Mouse (Mus musculus) hindbrain, embryonic 16.5 days (tissue): Measurements from ENCODE around the gene Casp8ap2. TPM values are rescaled to one million over a fixed set of nuclear protein-coding genes. Genes with fewer than 3 reads are reported as not detected.

ENCODE experiments used
- ATAC-seq: fragments of 200-750 bp; cut with Nextera tagmentation; 2 replicates; pipeline ENCODE4 v1.8.0; 2017; ENCODE audit warnings: moderate TSS enrichment, moderate library complexity
- H3K27ac ChIP-seq: fragments of 300-500 bp; sonication (generic); 2 replicates; pipeline ENCODE4 v1.5.1; 2014; ENCODE audit warnings: low read depth, mild to moderate bottlenecking, control low read depth, low read length, moderate library complexity
- H3K27me3 ChIP-seq: fragments of 300-500 bp; sonication (generic); replicated peaks from 2 replicates; pipeline ENCODE4 v1.6.1; 2014; ENCODE audit warnings: low read length; ENCODE audit not compliant: control insufficient read depth, insufficient read depth
- H3K36me3 ChIP-seq: fragments of 300-500 bp; sonication (generic); 2 replicates; pipeline ENCODE4 v1.6.1; 2014; ENCODE audit warnings: mild to moderate bottlenecking, low read length, moderate library complexity, mixed read lengths; ENCODE audit not compliant: control insufficient read depth, insufficient read depth
- H3K4me1 ChIP-seq: fragments of 300-500 bp; sonication (generic); 2 replicates; pipeline ENCODE4 v1.6.1; 2014; ENCODE audit warnings: low read depth, low read length; ENCODE audit not compliant: control insufficient read depth, insufficient read depth
- H3K4me2 ChIP-seq: fragments of 300-500 bp; sonication (generic); 2 replicates; pipeline ENCODE4 v1.6.1; 2014; ENCODE audit warnings: mild to moderate bottlenecking, low read length, control low read depth, moderate library complexity
- H3K4me3 ChIP-seq: fragments of 300-500 bp; sonication (generic); 2 replicates; pipeline ENCODE4 v1.5.1; 2014; ENCODE audit warnings: mild to moderate bottlenecking, low read length, control low read depth, moderate library complexity
- H3K9ac ChIP-seq: fragments of 300-500 bp; sonication (generic); 2 replicates; pipeline ENCODE4 v1.6.1; 2014; ENCODE audit warnings: low read depth, mild to moderate bottlenecking, control low read depth, low read length, moderate library complexity
- H3K9me3 ChIP-seq: fragments of 300-500 bp; sonication (generic); 2 replicates; pipeline ENCODE4 v1.6.1; 2014; ENCODE audit warnings: mild to moderate bottlenecking, low read length, moderate library complexity; ENCODE audit not compliant: control insufficient read depth
- WGBS: fragments of 180-500 bp; shearing (Covaris S2); extraction: QIAGEN DNeasy Blood & Tissue Kit; methylation state at CpG from one replicate; pipeline ENCODE4 v1.1.7; 2014; 5-methylcytosine and 5-hydroxymethylcytosine counted together
- polyA plus RNA-seq: library from polyadenylated mRNA; unstranded; fragments of >200 nt; fragmentation: Nextera tagmentation; extraction: Ambion mirVana; gene quantifications from 2 replicates; pipeline ENCODE4 v1.2.1, GENCODE M21; 2015

Casp8ap2 gene
- polyA plus RNA-seq, 1 experiment from 2014 or later = 33.0 TPM

DNA sequence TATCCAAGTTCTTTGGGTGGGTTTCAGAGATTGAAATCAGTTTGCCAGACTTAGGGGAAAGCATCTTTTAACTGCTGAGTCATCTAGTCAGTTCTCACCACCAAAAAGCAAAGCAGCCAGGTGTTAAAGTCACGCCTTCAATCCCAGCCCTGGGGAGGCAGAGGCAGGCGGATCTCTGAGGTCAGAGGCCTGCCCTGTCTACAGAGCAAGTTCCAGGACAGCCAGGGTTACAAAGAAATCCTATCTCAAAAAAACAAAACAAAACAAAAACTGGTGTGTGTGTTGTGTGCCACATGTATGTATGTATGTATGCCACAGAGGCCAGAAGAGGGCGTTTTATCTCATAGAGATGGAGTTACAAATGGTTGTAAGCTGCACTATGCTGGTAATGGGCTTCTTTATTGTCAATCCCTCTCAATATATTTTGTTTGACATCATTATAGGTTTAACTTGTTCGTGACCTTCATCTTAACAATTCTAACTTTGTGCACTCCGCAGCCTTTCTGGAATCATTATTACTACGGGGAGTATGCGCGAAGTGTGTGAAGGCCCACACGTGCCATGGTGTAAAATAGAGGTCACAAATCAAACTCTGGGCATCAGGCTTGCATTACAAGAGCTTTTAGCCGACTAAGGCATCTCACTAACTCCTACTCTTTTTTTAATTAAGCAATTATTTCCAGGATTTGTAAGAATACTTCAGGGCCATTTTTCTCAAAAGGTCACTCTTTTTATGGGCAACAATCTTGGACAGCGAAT, 41.1 kb downstream of the Casp8ap2 start:
- Histone ChIP-seq H3K4me1 (peaks cover 11% of the 10 kb centered on the region), H3K27me3 (no peaks in the 10 kb centered on the region), H3K36me3 (peaks cover 3% of the 10 kb centered on the region; the same call in 1 of the 2 replicates), H3K9ac (peak overlapping the region; percentile 61), H3K27ac (peak overlapping the region; percentile 70), H3K9me3 (no peaks in the 10 kb centered on the region), H3K4me3 (peak overlapping the region; percentile 68), H3K4me2 (peak overlapping the region; percentile 59)
- ATAC-seq = peak; percentile 57
- 57% methylated on average over 11 of the region's 11 CpGs for WGBS

DNA sequence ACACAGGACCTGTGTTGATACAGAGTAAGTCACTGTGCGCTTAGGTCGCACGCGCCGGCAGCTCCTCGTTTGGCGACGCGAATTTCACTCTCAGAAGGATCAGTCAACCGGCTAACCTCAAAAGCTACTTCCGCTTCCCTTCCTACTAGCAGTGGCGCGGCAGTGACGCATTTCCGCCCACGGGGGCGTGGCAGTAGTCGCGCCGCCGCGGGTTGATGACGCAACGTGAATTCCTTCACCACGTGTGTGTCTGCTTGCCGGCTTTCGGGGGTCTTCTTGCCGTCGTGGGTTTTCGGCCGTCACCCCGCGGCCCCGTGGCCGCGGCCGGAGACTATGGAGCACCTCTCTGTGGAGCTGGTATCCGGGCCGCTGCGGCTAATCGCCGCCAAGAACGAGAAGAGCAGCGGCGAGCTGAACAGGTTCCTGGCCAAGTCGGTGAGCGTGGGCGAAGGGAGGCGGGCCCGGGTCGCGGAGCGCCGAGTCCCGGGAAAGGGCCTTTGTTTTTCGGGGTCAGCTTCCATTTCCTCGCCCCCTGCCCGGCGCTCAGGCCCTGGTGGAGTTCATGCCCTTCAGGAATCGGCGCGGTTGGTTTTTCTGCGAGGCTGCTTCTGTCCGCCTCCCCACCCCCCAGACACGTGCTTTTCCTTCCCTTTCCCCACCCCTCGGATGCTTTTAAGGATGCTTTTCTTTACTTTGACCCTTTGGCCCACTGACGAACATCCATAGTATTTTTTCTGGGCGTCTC, 41.8 kb downstream of the Casp8ap2 start, which contains the start of gene Mdn1:
Gene Mdn1 (plus strand): TSS at position 202 of the 745 bp plus-strand sequence.
- ATAC-seq = peak; percentile 94
- H3K4me2 ChIP-seq = peak within 1 kb of the TSS; percentile 59
- peak within 1 kb of the TSS; percentile 66 for H3K9ac ChIP-seq
- under 1% methylated on average over 68 of the region's 68 CpGs for WGBS
- H3K36me3 ChIP-seq = peaks cover 3% of the 10 kb centered on the region; the same call in 1 of the 2 replicates
- no peaks in the 10 kb centered on the region for H3K27me3 ChIP-seq
- peak within 1 kb of the TSS; percentile 70 for H3K27ac ChIP-seq
- peaks cover 11% of the 10 kb centered on the region for H3K4me1 ChIP-seq
- peak within 1 kb of the TSS; percentile 68 for H3K4me3 ChIP-seq
- no peaks in the 10 kb centered on the region for H3K9me3 ChIP-seq

DNA sequence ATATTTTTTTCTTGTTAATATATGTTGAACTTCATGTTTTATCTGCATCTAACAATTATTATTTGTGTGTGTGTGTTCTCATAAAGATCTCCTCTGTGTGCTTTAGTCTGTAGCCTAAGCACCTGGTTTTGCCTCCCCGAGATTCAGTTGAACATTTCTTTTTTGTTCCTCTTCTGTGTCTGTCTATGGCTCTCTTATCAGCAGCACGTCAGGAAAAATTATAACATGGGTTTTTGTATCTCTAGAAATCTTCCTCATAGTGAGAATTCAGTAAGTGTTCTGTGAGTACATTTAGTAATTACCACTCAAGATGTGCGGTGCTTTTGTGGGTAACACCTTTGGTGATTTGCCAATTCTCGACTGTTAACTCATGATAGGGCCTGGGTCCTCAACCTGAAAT, 50.6 kb downstream of the Casp8ap2 start:
- no peaks in the 10 kb centered on the region for H3K4me1 ChIP-seq
- no peak overlapping the region for H3K9ac ChIP-seq
- no peak overlapping the region for H3K4me2 ChIP-seq
- H3K27ac ChIP-seq = no peak overlapping the region
- WGBS = 87% methylated on average over 4 of the region's 4 CpGs
- no peak overlapping the region for H3K4me3 ChIP-seq
- no peaks in the 10 kb centered on the region for H3K9me3 ChIP-seq
- no peak for ATAC-seq
- no peaks in the 10 kb centered on the region for H3K27me3 ChIP-seq
- peaks cover 37% of the 10 kb centered on the region for H3K36me3 ChIP-seq

DNA sequence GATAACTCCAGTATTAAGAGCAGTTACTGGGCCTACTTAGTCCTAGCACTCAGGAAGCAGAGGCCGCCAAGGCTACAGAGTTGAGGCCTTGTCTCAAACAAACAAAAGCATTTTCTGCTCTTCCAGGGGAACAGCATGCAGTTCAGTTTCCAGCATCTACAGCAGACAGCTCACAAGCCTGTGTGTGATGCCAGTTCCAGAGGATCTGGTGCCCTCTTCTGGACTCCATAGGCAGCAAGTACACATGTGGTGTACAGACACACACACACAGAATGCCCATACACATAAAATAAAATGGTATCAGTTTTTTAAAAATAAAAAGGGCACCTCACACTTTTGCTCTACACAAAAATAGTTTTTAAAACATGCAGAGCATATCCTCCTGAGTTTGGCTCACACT, 53.0 kb downstream of the Casp8ap2 start:
- Histone ChIP-seq H3K36me3 (peaks cover 49% of the 10 kb centered on the region), H3K9me3 (no peaks in the 10 kb centered on the region), H3K27me3 (no peaks in the 10 kb centered on the region), H3K27ac (no peak overlapping the region), H3K4me2 (no peak overlapping the region), H3K4me3 (no peak overlapping the region), H3K4me1 (no peaks in the 10 kb centered on the region), H3K9ac (no peak overlapping the region)
- WGBS = 77% methylated on average over 1 of the region's 1 CpGs
- ATAC-seq = no peak

DNA sequence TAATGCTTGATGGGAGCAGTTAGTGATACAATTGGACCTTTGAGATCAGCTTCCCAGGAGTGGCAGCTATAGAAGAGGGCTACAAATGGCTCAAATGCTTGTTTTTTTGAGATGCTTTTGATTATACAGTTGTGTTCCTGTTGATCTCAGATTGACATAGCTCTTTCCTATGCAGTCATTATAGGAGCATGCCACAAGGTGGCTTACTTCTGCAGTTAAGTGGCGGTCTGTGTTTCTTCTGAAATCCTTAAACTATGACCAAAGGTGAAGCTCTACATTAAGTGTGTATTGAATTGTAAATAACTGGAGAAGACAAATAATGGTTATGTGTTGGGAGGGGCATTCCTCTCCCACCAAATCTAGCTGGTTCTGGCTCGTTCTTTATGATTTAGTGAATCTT, 54.6 kb downstream of the Casp8ap2 start:
- H3K4me1 ChIP-seq = no peaks in the 10 kb centered on the region
- H3K4me2 ChIP-seq = no peak overlapping the region
- H3K9ac ChIP-seq = no peak overlapping the region
- ATAC-seq = no peak
- no peaks in the 10 kb centered on the region for H3K27me3 ChIP-seq
- peaks cover 44% of the 10 kb centered on the region for H3K36me3 ChIP-seq
- no peak overlapping the region for H3K4me3 ChIP-seq
- no peak overlapping the region for H3K27ac ChIP-seq
- no peaks in the 10 kb centered on the region for H3K9me3 ChIP-seq
- WGBS = 86% methylated on average over 2 of the region's 2 CpGs

DNA sequence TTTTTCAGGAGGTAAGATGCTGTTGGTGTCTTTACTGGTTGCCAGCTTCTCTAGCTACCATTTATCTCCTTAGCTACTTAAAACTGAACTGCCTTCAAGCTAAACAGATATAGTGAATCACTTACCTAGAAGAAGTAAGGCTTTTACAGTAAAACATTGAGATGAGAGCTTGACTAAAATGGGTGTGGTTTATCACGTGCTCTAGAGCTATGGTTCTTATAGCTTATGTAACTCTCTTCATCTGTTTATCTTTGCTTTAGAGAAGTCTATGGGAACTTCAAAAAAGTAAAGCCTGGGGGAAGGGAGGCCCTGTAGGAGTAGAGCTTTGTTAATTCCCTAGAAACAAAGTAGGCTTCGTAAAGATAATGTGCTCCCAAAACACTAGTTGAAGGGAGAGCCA, 58.8 kb downstream of the Casp8ap2 start:
- Histone ChIP-seq H3K27me3 (no peaks in the 10 kb centered on the region), H3K4me2 (no peak overlapping the region), H3K9ac (no peak overlapping the region), H3K9me3 (no peaks in the 10 kb centered on the region), H3K4me1 (no peaks in the 10 kb centered on the region), H3K4me3 (no peak overlapping the region), H3K36me3 (peaks cover 50% of the 10 kb centered on the region), H3K27ac (no peak overlapping the region)
- 86% methylated on average over 2 of the region's 2 CpGs for WGBS
- no peak for ATAC-seq

DNA sequence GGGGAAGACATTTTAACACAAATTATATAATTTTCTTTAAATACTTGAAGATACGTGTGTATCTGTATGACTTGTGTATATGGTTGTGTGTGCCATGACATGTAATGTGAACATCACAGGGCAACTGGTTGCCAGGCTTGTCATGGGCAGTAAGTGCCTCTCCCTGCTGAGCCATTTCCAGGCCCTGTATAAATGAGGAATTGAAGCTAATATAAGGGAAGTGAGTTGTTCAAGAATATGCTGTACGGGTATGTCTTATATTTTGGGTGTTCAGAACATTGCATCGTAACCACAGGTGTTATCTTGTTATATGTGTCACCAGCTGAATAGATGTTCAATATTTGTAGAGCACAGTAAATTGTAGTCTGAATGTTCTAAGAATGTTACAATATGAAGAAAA, 62.2 kb downstream of the Casp8ap2 start:
- Histone ChIP-seq H3K36me3 (peaks cover 28% of the 10 kb centered on the region), H3K4me2 (no peak overlapping the region), H3K27me3 (no peaks in the 10 kb centered on the region), H3K9me3 (no peaks in the 10 kb centered on the region), H3K4me3 (no peak overlapping the region), H3K9ac (no peak overlapping the region), H3K27ac (no peak overlapping the region), H3K4me1 (no peaks in the 10 kb centered on the region)
- ATAC-seq = no peak
- 95% methylated on average over 3 of the region's 3 CpGs for WGBS

DNA sequence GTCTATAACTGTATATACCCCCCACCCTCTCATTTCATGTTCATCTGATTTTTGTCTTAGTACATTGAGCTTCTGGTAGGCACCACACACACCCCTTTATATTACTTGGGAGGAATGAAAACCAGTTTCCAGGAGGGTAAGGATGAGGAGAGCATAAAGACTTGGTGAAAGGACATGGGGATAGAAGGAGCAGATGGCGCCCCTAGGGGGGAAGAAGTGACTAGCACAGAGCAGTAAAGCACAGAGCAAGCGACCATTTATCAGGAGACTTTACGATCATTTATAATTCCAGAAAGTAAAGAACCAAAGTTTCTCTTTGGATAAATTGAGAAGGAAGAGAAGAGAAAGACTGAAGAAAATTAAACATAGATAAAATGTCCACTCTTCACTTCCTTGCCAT, 65.6 kb downstream of the Casp8ap2 start:
- no peaks in the 10 kb centered on the region for H3K9me3 ChIP-seq
- 81% methylated on average over 3 of the region's 3 CpGs for WGBS
- H3K4me1 ChIP-seq = no peaks in the 10 kb centered on the region
- no peak overlapping the region for H3K9ac ChIP-seq
- H3K4me2 ChIP-seq = no peak overlapping the region
- H3K36me3 ChIP-seq = peaks cover 22% of the 10 kb centered on the region
- H3K4me3 ChIP-seq = no peak overlapping the region
- no peak overlapping the region for H3K27ac ChIP-seq
- ATAC-seq = no peak
- no peaks in the 10 kb centered on the region for H3K27me3 ChIP-seq

DNA sequence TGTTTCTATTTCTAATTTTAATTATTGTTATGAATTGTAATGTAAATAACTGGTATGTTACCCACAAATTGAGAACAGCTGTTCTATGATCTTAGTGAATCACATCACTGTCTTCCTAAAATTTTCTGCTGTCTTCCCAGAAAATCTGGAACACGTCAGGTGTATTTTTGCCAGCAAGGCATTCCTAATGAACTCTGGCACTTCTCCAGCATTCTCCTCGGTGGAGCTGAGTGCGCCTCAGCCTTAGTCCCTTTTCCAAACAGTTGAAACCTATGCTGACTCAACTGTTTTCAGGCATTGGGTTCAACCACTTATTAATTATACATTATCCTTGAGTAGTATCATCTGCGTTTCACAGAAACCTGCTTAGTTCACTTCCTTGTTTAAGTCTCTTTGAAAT, 67.2 kb downstream of the Casp8ap2 start:
- H3K4me1 ChIP-seq = no peaks in the 10 kb centered on the region
- ATAC-seq = no peak
- H3K27me3 ChIP-seq = no peaks in the 10 kb centered on the region
- no peak overlapping the region for H3K27ac ChIP-seq
- H3K9ac ChIP-seq = no peak overlapping the region
- H3K36me3 ChIP-seq = peaks cover 18% of the 10 kb centered on the region
- 67% methylated on average over 4 of the region's 4 CpGs for WGBS
- no peak overlapping the region for H3K4me2 ChIP-seq
- no peaks in the 10 kb centered on the region for H3K9me3 ChIP-seq
- no peak overlapping the region for H3K4me3 ChIP-seq
